Mouse (Mus musculus) stomach, embryonic 14.5 days (tissue): ENCODE results near the gene B4galt1. TPM values are rescaled to one million over a fixed set of nuclear protein-coding genes. Genes with fewer than 3 reads are reported as not detected.

Source experiments
- ATAC-seq: fragments of 200-750 bp; cut with Nextera tagmentation; 2 replicates; pipeline ENCODE4 v1.8.0; 2017; ENCODE audit warnings: low read depth, moderate TSS enrichment; ENCODE audit not compliant: insufficient number of reproducible peaks, insufficient read depth, low FRiP score
- H3K27ac ChIP-seq: fragments of 300-500 bp; sonication (generic); 2 replicates; pipeline ENCODE4 v1.5.1; 2014; ENCODE audit warnings: mild to moderate bottlenecking, low read length, moderate library complexity, mixed read lengths
- H3K27me3 ChIP-seq: fragments of 300-500 bp; sonication (generic); 2 replicates; pipeline ENCODE4 v1.6.1; 2014; ENCODE audit warnings: low read length, control low read depth, mixed read lengths; ENCODE audit not compliant: control insufficient read depth, insufficient read depth
- H3K36me3 ChIP-seq: fragments of 300-500 bp; sonication (generic); 2 replicates; pipeline ENCODE4 v1.6.1; 2014; ENCODE audit warnings: mild to moderate bottlenecking, control low read depth, low read length, moderate library complexity, mixed read lengths; ENCODE audit not compliant: control insufficient read depth, insufficient read depth
- H3K4me1 ChIP-seq: fragments of 300-500 bp; sonication (generic); 2 replicates; pipeline ENCODE4 v1.6.1; 2014; ENCODE audit warnings: low read length, control low read depth, mixed read lengths; ENCODE audit not compliant: control insufficient read depth, insufficient read depth
- H3K4me2 ChIP-seq: fragments of 300-500 bp; sonication (generic); replicated peaks from 2 replicates; pipeline ENCODE4 v1.6.1; 2014; ENCODE audit warnings: low read depth, low read length, control low read depth
- H3K4me3 ChIP-seq: fragments of 300-500 bp; sonication (generic); 2 replicates; pipeline ENCODE4 v1.5.1; 2014; ENCODE audit warnings: low read depth, low read length, control low read depth
- H3K9ac ChIP-seq: fragments of 300-500 bp; sonication (generic); replicated peaks from 2 replicates; pipeline ENCODE4 v1.6.1; 2014; ENCODE audit warnings: low read depth, mild to moderate bottlenecking, control low read depth, low read length, moderate library complexity, mixed read lengths
- H3K9me3 ChIP-seq: fragments of 300-500 bp; sonication (generic); 2 replicates; pipeline ENCODE4 v1.6.1; 2016; ENCODE audit warnings: low read depth, low read length, control low read depth; ENCODE audit not compliant: control insufficient read depth
- WGBS: fragments of 180-500 bp; shearing (Covaris S2); extraction: QIAGEN DNeasy Blood & Tissue Kit; methylation state at CpG from one replicate; pipeline ENCODE4 v1.1.7; 2014; 5-methylcytosine and 5-hydroxymethylcytosine counted together
- polyA plus RNA-seq: library from polyadenylated mRNA; unstranded; fragments of >200 nt; fragmentation: Nextera tagmentation; extraction: Ambion mirVana; gene quantifications from 2 replicates; pipeline ENCODE4 v1.2.1, GENCODE M21; 2014

The B4galt1 gene
- polyA plus RNA-seq, 1 experiment from 2014 or later, result 55.6 TPM

GRCm38 (mm10) chr4:40834232-40834786 is 19.5 kb downstream of the B4galt1 start:
- Histone ChIP-seq H3K9me3 (no peaks in the 10 kb centered on the region), H3K4me2 (no peak overlapping the region), H3K27ac (no peak overlapping the region), H3K4me1 (peaks cover 19% of the 10 kb centered on the region; the same call in 1 of the 2 replicates), H3K36me3 (no peaks in the 10 kb centered on the region), H3K9ac (no peak overlapping the region), H3K4me3 (no peak overlapping the region), H3K27me3 (no peaks in the 10 kb centered on the region)
- no peak for ATAC-seq
- 91% methylated on average over 4 of the region's 4 CpGs for WGBS

GRCm38 (mm10) chr4:40833381-40834231 is 20.2 kb downstream of the B4galt1 start:
- no peak overlapping the region for H3K9ac ChIP-seq
- no peak overlapping the region for H3K4me2 ChIP-seq
- no peak overlapping the region for H3K27ac ChIP-seq
- H3K4me3 ChIP-seq, result no peak overlapping the region
- no peak for ATAC-seq
- peaks cover 16% of the 10 kb centered on the region; the same call in 1 of the 2 replicates for H3K4me1 ChIP-seq
- no peaks in the 10 kb centered on the region for H3K36me3 ChIP-seq
- no peaks in the 10 kb centered on the region for H3K9me3 ChIP-seq
- WGBS, result 92% methylated on average over 9 of the region's 9 CpGs
- no peaks in the 10 kb centered on the region for H3K27me3 ChIP-seq

DNA sequence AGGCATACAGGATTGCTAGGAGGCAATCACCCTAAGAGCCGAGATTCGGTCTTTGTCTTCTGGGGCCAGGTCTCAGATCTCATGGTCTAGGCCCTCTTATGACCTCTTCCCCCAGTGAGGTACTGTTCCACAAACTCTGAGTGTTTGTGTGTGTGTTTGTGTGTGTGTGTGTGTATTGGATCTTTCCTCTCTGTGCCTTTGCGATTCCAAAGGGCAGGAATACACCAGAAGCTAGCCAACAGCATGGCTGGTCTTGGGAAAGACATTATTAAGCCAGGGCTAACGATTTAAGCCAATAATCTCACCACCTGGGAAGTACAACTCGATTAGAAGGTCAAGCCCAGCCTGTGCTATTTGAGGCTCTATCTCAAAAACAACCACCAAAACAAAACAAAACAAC is 23.3 kb downstream of the B4galt1 start:
- Histone ChIP-seq H3K4me2 (no peak overlapping the region), H3K27me3 (no peaks in the 10 kb centered on the region), H3K27ac (no peak overlapping the region), H3K4me3 (no peak overlapping the region), H3K36me3 (no peaks in the 10 kb centered on the region; the same call in 1 of the 2 replicates), H3K9me3 (no peaks in the 10 kb centered on the region), H3K9ac (no peak overlapping the region), H3K4me1 (no peaks in the 10 kb centered on the region)
- 83% methylated on average over 5 of the region's 5 CpGs for WGBS
- no peak for ATAC-seq

DNA sequence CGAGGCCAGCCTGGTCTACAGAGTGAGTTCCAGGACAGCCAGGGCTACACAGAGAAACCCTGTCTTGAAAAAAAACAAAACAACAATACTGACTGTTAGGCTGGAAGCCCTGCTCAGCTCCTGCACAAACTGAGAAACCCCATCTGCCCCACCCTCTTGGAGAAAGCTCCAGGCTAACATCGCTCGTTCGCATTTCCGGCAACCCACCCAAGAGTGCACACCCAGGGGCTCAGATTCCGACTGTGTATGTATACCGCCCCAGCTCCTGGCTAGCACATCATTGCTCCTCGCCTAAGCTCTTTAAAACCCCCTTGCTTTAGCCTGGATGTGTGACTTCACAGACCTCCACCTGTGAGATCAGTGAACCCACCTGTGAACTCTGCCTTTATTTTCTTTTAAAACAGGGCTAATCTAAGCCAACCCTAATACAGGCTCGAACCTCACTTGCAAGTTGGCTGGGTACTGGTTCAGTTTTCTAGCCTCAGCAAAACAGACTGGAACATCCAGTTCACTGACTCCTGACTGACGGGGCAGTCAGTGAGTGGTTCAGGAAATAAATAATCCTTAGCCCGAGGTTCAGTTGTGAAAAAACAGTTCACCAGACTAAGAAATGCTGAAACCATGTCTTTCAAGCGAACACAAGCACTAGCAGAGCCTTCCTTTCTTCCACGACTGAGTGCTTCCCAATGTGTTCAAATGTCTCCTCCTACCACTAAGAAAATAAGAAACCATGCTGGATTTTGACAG is 24.0 kb downstream of the B4galt1 start:
- H3K4me2 ChIP-seq, result no peak overlapping the region
- no peak overlapping the region for H3K4me3 ChIP-seq
- no peak overlapping the region for H3K27ac ChIP-seq
- no peaks in the 10 kb centered on the region for H3K27me3 ChIP-seq
- 81% methylated on average over 13 of the region's 13 CpGs for WGBS
- H3K36me3 ChIP-seq, result no peaks in the 10 kb centered on the region; the same call in 1 of the 2 replicates
- ATAC-seq, result no peak
- H3K9ac ChIP-seq, result no peak overlapping the region
- H3K9me3 ChIP-seq, result no peaks in the 10 kb centered on the region
- no peaks in the 10 kb centered on the region for H3K4me1 ChIP-seq

DNA sequence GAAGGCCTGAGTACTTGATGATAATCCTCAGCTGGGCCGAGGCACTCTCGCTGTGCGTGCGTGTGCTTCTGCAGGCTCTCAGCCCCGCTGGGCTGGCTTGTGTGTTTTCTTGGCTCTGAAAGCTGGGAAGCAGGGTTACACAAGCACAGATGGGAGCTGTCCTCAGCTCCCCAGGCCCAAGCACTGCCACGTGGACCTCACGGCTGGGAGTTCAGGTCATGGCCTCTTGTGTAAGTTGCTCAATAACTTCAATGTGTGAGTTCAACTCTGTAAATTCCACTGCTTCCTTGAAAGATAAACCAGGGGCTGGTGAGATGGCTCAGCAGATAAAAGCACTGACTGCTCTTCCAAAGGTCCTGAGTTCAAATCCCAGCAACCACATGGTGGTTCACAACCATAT is 24.9 kb downstream of the B4galt1 start:
- ATAC-seq, result no peak
- Histone ChIP-seq H3K9ac (no peak overlapping the region), H3K27me3 (no peaks in the 10 kb centered on the region), H3K36me3 (no peaks in the 10 kb centered on the region; the same call in 1 of the 2 replicates), H3K4me1 (no peaks in the 10 kb centered on the region), H3K4me2 (no peak overlapping the region), H3K27ac (no peak overlapping the region), H3K4me3 (no peak overlapping the region), H3K9me3 (no peaks in the 10 kb centered on the region)
- 59% methylated on average over 7 of the region's 7 CpGs for WGBS

GRCm38 (mm10) chr4:40827926-40828325 is 25.9 kb downstream of the B4galt1 start:
- Histone ChIP-seq H3K9me3 (no peaks in the 10 kb centered on the region), H3K4me2 (no peak overlapping the region), H3K27me3 (no peaks in the 10 kb centered on the region), H3K36me3 (peaks cover 3% of the 10 kb centered on the region; the same call in 1 of the 2 replicates), H3K4me3 (no peak overlapping the region), H3K27ac (no peak overlapping the region), H3K4me1 (no peaks in the 10 kb centered on the region), H3K9ac (no peak overlapping the region)
- 93% methylated on average over 9 of the region's 9 CpGs for WGBS
- ATAC-seq, result no peak

- H3K36me3 ChIP-seq, result peaks cover 4% of the 10 kb centered on the region; the same call in 1 of the 2 replicates
- no peak overlapping the region for H3K27ac ChIP-seq
- H3K4me1 ChIP-seq, result no peaks in the 10 kb centered on the region
- no peak overlapping the region for H3K4me2 ChIP-seq
- no peak for ATAC-seq
- no peaks in the 10 kb centered on the region for H3K27me3 ChIP-seq
- WGBS, result 94% methylated on average over 2 of the region's 2 CpGs
- H3K9me3 ChIP-seq, result no peaks in the 10 kb centered on the region
- H3K9ac ChIP-seq, result no peak overlapping the region
- H3K4me3 ChIP-seq, result no peak overlapping the region
These were observed 27.0 kb downstream of the B4galt1 start for GRCm38 (mm10) chr4:40826810-40827209.

- H3K9me3 ChIP-seq, result no peaks in the 10 kb centered on the region
- WGBS, result 95% methylated on average over 2 of the region's 2 CpGs
- ATAC-seq, result no peak
These were observed 27.8 kb downstream of the B4galt1 start for GRCm38 (mm10) chr4:40825981-40826380.

More at GRCm38 (mm10) chr4:40825981-40826380, 27.8 kb downstream of the B4galt1 start:
- H3K4me2 ChIP-seq, result no peak overlapping the region
- H3K36me3 ChIP-seq, result peaks cover 11% of the 10 kb centered on the region; the same call in 1 of the 2 replicates
- H3K4me3 ChIP-seq, result no peak overlapping the region
- H3K4me1 ChIP-seq, result no peaks in the 10 kb centered on the region
- no peak overlapping the region for H3K27ac ChIP-seq
- no peaks in the 10 kb centered on the region for H3K27me3 ChIP-seq
- no peak overlapping the region for H3K9ac ChIP-seq
